Mouse (Mus musculus): ENCODE results near the gene Isl2. TPM values are rescaled to one million over a fixed set of nuclear protein-coding genes. Genes with fewer than 3 reads are reported as not detected.

The Isl2 gene
- total and polyA plus RNA-seq, 3 experiments, result not detected

- H3K27ac ChIP-seq (ENCODE audit: control insufficient read depth, low read depth, low read length), result no peak overlapping the region
- no peaks in the 10 kb centered on the region for H3K79me2 ChIP-seq (ENCODE audit: control insufficient read depth, insufficient read depth, low read length, poor library complexity)
- no peak overlapping the region for H3K9ac ChIP-seq (ENCODE audit: control insufficient read depth, low read depth, low read length, poor library complexity, severe bottlenecking)
- no peaks in the 10 kb centered on the region for H3K27me3 ChIP-seq (ENCODE audit: control insufficient read depth in 1 of 2, insufficient read depth in 2 of 2, low read length in 2 of 2)
- no peaks in the 10 kb centered on the region for H3K9me3 ChIP-seq (replicated peaks; ENCODE audit: insufficient read depth, low read length)
- peak; percentile 66 for DNase-seq (ENCODE audit: low read depth, low spot score)
- TF ChIP-seq ZC3H11A (IDR thresholded peaks at IDR 0.05; ENCODE audit: low read depth, low read length), result peak; percentile 48
- peak; percentile 74 to 94 (median 84) for TF ChIP-seq CTCF (IDR thresholded peaks at IDR 0.05 in 2 of 3, conservative IDR thresholded peaks at IDR 0.05 in 1 of 3; ENCODE audit: control insufficient read depth in 1 of 3, insufficient read depth in 1 of 3, low read depth in 2 of 3, low read length in 3 of 3, poor library complexity in 1 of 3, severe bottlenecking in 1 of 3)
- no peak for TF ChIP-seq UBTF (IDR thresholded peaks at IDR 0.05; ENCODE audit: borderline replicate concordance, insufficient read depth, low read depth, low read length)
- TF ChIP-seq SMC3 (IDR thresholded peaks at IDR 0.05; ENCODE audit: low read depth, low read length), result peak; percentile 76
- peak; percentile 74 for TF ChIP-seq RAD21 (IDR thresholded peaks at IDR 0.05; ENCODE audit: low read depth, low read length)
- H3K4me3 ChIP-seq (ENCODE audit: control insufficient read depth in 1 of 2, insufficient read depth in 1 of 2, low read depth in 2 of 2, low read length in 2 of 2), result no peak overlapping the region
- no peaks in the 10 kb centered on the region for H3K36me3 ChIP-seq (ENCODE audit: control insufficient read depth in 1 of 2, insufficient read depth in 2 of 2, low read length in 2 of 2)
- no peaks in the 10 kb centered on the region for H3K4me1 ChIP-seq (ENCODE audit: control insufficient read depth in 1 of 2, insufficient read depth in 2 of 2, low read length in 2 of 2)
Measured at GRCm38 (mm10) chr9:55525716-55526115, 12.8 kb upstream of the Isl2 start.

GRCm38 (mm10) chr9:55535907-55536306 is 2.6 kb upstream of the Isl2 start:
- no peaks in the 10 kb centered on the region for H3K36me3 ChIP-seq (ENCODE audit: control insufficient read depth in 1 of 2, insufficient read depth in 2 of 2, low read length in 2 of 2)
- peak; percentile 65 to 89 (median 74) for TF ChIP-seq CTCF (IDR thresholded peaks at IDR 0.05 in 2 of 3, conservative IDR thresholded peaks at IDR 0.05 in 1 of 3; ENCODE audit: control insufficient read depth in 1 of 3, insufficient read depth in 1 of 3, low read depth in 2 of 3, low read length in 3 of 3, poor library complexity in 1 of 3, severe bottlenecking in 1 of 3)
- no peak for TF ChIP-seq JUND (IDR thresholded peaks at IDR 0.05; ENCODE audit: low read depth, low read length)
- no peak for TF ChIP-seq USF2 (IDR thresholded peaks at IDR 0.05; ENCODE audit: borderline replicate concordance in 1 of 2, insufficient read depth in 1 of 2, low read depth in 1 of 2, low read length in 2 of 2)
- TF ChIP-seq SIN3A (IDR thresholded peaks at IDR 0.05; ENCODE audit: low read length), result no peak
- peak; percentile 83 for TF ChIP-seq SMC3 (IDR thresholded peaks at IDR 0.05; ENCODE audit: low read depth, low read length)
- peak; percentile 46 for TF ChIP-seq RAD21 (IDR thresholded peaks at IDR 0.05; ENCODE audit: low read depth, low read length)
- 0 out of 2 replicates have a peak, but pooled peaks have one; percentile 21 for TF ChIP-seq ZC3H11A (IDR thresholded peaks at IDR 0.05; ENCODE audit: low read depth, low read length)
- no peak overlapping the region for H3K4me3 ChIP-seq (ENCODE audit: control insufficient read depth in 1 of 2, insufficient read depth in 1 of 2, low read depth in 2 of 2, low read length in 2 of 2)
- H3K9me3 ChIP-seq (replicated peaks; ENCODE audit: insufficient read depth, low read length), result no peaks in the 10 kb centered on the region
- no peaks in the 10 kb centered on the region for H3K4me1 ChIP-seq (ENCODE audit: control insufficient read depth in 1 of 2, insufficient read depth in 2 of 2, low read length in 2 of 2)
- no peak overlapping the region for H3K27ac ChIP-seq (ENCODE audit: control insufficient read depth, low read depth, low read length)
- DNase-seq (ENCODE audit: low read depth, low spot score), result peak; percentile 59
- no peaks in the 10 kb centered on the region for H3K79me2 ChIP-seq (ENCODE audit: control insufficient read depth, insufficient read depth, low read length, poor library complexity)
- H3K9ac ChIP-seq (ENCODE audit: control insufficient read depth, low read depth, low read length, poor library complexity, severe bottlenecking), result no peak overlapping the region
- no peaks in the 10 kb centered on the region for H3K27me3 ChIP-seq (ENCODE audit: control insufficient read depth in 1 of 2, insufficient read depth in 2 of 2, low read length in 2 of 2)

GRCm38 (mm10) chr9:55539006-55539405 is 534 bp downstream of the Isl2 start:
- H3K79me2 ChIP-seq (ENCODE audit: control insufficient read depth, insufficient read depth, low read length, poor library complexity), result no peaks in the 10 kb centered on the region
- H3K9ac ChIP-seq (ENCODE audit: control insufficient read depth, low read depth, low read length, poor library complexity, severe bottlenecking), result no peak overlapping the region
- DNase-seq (ENCODE audit: low read depth, low spot score), result no peak
- TF ChIP-seq GATA1 (IDR thresholded peaks at IDR 0.05; ENCODE audit: low read depth, low read length) (no peak), RAD21 (IDR thresholded peaks at IDR 0.05; ENCODE audit: low read depth, low read length) (no peak), POLR2AphosphoS5 (IDR thresholded peaks at IDR 0.05; ENCODE audit: borderline replicate concordance, low read depth, low read length) (no peak), UBTF (IDR thresholded peaks at IDR 0.05; ENCODE audit: borderline replicate concordance, insufficient read depth, low read depth, low read length) (no peak), MYC (IDR thresholded peaks at IDR 0.05; ENCODE audit: low read depth, low read length) (no peak)
- H3K9me3 ChIP-seq (replicated peaks; ENCODE audit: insufficient read depth, low read length), result no peaks in the 10 kb centered on the region
- H3K27ac ChIP-seq (ENCODE audit: control insufficient read depth, low read depth, low read length), result no peak overlapping the region
- H3K27me3 ChIP-seq (ENCODE audit: control insufficient read depth in 1 of 2, insufficient read depth in 2 of 2, low read length in 2 of 2), result no peaks in the 10 kb centered on the region
- no peaks in the 10 kb centered on the region for H3K4me1 ChIP-seq (ENCODE audit: control insufficient read depth in 1 of 2, insufficient read depth in 2 of 2, low read length in 2 of 2)
- no peaks in the 10 kb centered on the region for H3K36me3 ChIP-seq (ENCODE audit: control insufficient read depth in 1 of 2, insufficient read depth in 2 of 2, low read length in 2 of 2)
- H3K4me3 ChIP-seq (ENCODE audit: control insufficient read depth in 1 of 2, insufficient read depth in 1 of 2, low read depth in 2 of 2, low read length in 2 of 2), result no peak overlapping the region
